Mouse (Mus musculus): ENCODE measurements around the gene F11r.

The F11r gene

GRCm38 (mm10) chr1:171438014-171438670, 807 bp downstream of the F11r start:
- 21% methylated on average over 18 of the region's 18 CpGs for WGBS

GRCm38 (mm10) chr1:171439072-171439471, 1.7 kb downstream of the F11r start:
- 66% methylated on average over 8 of the region's 8 CpGs for WGBS

- WGBS = 37% methylated on average over 9 of the region's 9 CpGs
These were observed 2.8 kb downstream of the F11r start for GRCm38 (mm10) chr1:171440025-171440725.

DNA sequence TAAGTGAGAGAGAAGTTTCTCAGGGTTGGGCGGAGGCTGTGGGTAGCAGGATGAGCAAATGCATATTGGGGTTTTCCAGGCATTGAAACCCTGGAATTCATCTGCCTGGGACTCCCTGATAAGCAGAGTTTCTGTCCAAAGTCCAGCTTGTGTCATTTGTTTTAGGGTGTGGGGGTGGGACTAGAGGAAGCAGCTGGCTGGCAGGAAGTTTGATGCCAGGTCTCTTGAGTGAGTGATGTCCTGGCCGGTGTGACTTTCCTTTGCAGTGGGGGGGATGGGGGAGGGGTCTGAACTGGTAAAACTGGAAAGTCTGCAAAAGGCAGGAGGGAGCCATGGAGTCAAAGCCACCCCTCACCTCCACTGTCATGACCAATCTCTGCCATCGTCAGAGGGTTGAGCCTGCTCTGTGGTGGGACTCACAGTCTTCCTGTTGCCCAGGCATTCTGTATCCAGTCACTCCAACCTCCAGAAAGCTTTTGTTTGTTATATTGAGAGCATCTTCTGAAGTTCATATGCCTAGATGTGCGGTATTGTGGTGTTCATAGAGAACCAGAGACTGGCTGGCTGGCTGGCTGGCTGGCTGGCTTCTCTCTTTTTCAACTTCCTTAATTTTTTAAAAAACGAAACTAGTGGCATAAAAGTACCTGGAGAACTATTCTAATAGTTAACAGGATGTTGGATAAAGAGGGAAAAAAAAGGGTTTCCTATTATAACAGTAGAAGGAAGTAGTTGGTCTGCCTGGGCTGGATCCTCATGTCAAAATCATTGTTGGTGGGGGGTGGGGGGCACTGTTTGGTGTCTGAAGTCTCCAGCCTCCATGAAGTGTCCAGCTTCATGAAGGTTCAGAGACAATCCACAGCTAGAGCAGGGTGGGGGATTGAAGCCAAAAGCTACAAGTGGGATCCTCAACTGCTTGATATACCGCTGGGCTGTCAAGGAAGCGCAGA, 4.4 kb downstream of the F11r start:
- WGBS = 61% methylated on average over 7 of the region's 7 CpGs

DNA sequence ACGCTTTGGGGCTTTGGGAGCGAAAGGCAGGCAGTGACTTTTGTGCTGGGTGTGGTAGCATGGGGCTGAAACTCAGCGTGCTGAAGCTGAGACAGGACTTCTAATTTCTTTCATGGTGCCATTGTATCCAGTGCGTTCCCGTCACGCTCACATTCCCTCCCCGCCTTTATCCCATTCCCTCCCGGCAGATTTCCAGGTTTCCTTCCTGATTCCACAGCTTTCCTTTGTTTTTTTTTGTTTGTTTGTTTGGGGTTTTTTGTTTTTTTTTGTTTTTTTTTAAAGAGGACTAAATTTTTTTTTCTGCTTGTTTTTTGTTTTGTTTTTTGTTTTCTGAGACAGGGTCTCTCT, 5.1 kb downstream of the F11r start:
- WGBS = 69% methylated on average over 8 of the region's 8 CpGs

DNA sequence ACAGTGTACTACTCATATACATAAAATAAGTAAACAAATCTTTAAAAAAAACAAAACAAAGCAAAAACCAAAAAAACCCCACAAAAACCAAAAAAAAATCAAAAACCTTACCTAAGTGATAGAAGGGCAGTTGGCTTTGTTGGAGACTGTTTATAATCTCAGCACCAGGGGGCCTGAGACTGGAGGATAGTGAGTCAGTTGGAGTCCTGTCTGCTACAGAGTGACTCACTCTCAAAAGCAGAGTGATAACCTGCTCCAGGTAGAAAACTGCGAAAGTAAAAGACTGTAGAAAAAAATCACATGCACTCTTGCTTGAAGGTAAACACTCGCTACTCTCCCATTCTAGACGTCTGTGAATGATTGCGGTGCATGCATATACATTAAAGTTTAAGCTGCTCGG, 7.7 kb downstream of the F11r start:
- WGBS = 79% methylated on average over 5 of the region's 5 CpGs

GRCm38 (mm10) chr1:171446854-171447253, 9.5 kb downstream of the F11r start:
- WGBS = 74% methylated on average over 7 of the region's 7 CpGs

DNA sequence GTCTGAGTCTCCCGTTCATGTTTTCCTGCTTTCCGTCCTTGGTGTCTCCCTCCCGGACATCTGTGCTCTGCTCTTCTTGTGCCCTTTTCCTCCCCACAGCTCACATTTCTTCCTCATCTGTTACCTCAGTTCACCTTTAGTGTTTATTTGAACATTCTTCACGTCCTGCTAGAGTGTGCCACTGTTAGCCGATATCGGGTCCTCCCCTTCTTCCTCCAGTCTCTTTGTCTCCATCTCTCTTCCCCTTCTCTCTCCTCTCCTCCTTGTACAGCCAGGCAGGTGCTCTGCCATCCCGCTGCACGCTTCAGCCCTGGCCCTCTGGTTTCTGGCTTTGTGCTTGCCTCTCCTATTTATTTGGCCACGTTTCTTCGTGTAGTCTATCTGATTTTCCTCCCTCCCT, 10.4 kb downstream of the F11r start:
- WGBS = 71% methylated on average over 10 of the region's 10 CpGs

- WGBS = 82% methylated on average over 11 of the region's 11 CpGs
These were observed 12.7 kb downstream of the F11r start for GRCm38 (mm10) chr1:171450062-171450461.

GRCm38 (mm10) chr1:171451001-171451400, 13.7 kb downstream of the F11r start:
- WGBS = 77% methylated on average over 10 of the region's 10 CpGs

DNA sequence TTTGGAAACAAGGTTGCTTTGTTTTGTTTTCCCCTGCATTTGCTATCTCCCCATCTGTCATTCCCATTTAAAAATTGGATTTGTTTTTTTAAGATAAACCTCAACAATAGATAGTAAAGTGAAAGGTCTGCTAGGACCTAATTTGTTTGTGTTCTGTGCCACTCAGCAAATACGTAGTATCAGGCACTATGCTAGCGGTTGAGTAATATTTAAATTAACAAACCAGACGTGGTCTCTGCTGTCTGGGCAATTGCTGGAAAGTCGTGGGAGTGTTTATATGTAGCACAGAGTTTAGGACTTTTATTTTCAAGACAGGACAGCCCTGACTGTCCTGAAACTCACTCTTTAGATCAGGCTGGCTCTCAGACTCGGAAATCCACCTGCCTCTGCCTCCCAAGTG, 15.2 kb downstream of the F11r start:
- 69% methylated on average over 5 of the region's 5 CpGs for WGBS

DNA sequence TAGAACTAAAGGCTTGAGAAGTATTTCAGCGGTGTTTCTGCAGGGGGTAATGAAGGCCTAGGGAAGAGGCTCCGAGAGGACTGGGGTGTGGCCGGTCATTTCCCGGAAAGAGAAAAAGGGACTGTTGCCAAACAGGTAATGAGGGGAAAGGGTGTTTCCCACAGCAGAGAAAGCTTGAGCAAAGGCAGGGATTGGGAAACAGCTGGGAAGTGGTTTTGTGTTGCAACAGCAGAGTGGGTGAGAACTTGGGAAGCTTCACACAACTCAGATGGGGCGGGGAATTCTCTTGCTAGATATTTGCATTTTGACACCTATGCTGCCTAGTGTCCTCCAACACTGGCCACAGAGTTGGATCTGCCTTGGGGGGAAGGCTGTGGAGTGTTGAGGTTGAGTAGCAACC, 15.6 kb downstream of the F11r start:
- WGBS = 70% methylated on average over 5 of the region's 5 CpGs

GRCm38 (mm10) chr1:171454926-171455325, 17.6 kb downstream of the F11r start:
- 66% methylated on average over 6 of the region's 6 CpGs for WGBS

- WGBS = 98% methylated on average over 1 of the region's 1 CpGs
These were observed 20.2 kb downstream of the F11r start for GRCm38 (mm10) chr1:171457568-171457967.

DNA sequence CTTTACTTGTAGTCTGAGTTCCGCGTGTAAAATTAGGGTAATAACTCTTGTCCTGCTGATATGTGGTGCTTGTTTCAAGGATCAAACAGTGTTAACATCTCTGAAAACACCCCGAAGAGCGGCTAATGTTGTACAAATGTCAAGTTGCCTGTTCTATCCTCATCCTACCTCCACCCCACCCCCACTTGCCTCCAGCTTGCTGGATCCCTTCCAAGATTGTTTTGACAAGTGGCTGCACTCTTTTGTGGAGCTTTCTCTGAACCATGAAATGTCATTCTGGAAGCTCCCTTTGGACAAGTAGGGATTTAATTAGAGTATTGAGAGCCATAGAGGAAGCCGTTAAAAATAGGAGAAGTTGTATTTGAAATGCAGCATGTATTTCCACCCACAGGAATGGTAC, 22.5 kb downstream of the F11r start:
- WGBS = 29% methylated on average over 5 of the region's 5 CpGs

DNA sequence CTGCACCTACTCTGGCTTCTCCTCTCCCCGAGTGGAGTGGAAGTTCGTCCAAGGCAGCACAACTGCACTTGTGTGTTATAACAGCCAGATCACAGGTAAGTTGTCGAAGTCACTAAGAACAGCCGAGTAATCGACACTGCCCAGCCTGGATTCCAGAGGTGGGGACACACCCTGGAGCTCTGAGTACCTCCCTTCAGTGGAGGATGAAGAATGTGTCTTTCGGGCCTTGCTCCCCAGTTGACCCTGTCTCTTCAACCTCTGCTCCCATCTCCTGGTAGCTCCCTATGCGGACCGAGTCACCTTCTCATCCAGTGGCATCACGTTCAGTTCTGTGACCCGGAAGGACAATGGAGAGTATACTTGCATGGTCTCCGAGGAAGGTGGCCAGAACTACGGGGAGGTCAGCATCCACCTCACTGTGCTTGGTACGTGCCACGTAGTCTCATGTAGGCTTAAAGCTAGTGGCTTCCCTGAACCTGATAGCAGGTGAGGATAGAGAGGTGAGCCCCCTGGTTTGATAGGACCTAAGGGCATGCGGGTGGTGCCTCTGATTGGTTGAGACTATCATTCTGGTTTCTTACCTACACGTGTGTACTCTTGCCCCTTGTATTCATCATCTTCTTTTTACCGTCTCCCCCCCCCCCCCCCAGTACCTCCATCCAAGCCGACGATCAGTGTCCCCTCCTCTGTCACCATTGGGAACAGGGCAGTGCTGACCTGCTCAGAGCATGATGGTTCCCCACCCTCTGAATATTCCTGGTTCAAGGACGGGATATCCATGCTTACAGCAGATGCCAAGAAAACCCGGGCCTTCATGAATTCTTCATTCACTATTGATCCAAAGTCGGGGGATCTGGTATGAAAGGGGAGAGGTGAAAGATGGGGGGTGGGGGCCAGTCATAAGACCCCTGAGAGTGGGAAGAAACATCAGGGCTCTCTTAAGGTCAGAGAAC, 23.5 kb downstream of the F11r start:
- 92% methylated on average over 22 of the region's 22 CpGs for WGBS

- WGBS = 84% methylated on average over 3 of the region's 3 CpGs
These were observed 25.8 kb downstream of the F11r start for GRCm38 (mm10) chr1:171463133-171463532.

DNA sequence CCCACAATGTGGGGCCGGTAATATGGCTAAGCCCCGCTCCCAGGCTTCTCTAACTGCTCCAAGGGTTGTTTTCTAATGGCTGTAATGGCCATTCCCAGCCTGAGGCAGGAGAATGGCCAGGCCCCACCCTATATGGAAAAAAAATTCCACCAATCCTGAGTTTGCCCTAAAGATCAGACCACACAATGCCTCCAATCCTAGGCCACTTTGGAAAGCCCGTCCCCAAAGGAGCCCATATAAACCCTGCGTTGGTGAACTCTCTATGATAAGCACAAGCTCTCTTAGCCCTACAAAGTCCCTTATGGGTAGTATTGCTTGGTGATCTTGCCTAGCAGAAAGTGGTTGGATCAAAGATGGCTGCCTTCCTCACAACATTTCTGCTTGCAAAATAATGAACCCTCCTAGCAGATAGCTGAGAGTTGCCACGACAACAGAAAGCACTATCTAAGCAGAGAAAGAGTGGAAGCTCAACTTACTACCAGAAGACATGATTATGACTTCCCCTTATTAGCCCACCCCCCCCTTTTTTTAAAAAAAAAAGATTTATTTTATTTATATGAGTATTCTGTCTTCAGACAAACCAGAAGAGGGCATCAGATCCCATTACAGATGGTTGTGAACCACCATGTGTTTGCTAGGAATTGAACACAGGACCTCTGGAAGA, 28.5 kb downstream of the F11r start:
- WGBS = 89% methylated on average over 5 of the region's 5 CpGs

- WGBS = 65% methylated on average over 4 of the region's 4 CpGs
These were observed 29.2 kb downstream of the F11r start for GRCm38 (mm10) chr1:171466565-171466964.

GRCm38 (mm10) chr1:171469678-171470077, 32.3 kb downstream of the F11r start:
- WGBS = 74% methylated on average over 3 of the region's 3 CpGs

- 20% methylated on average over 7 of the region's 7 CpGs for WGBS
These were observed 33.1 kb downstream of the F11r start for GRCm38 (mm10) chr1:171470371-171470871.
